Mouse (Mus musculus): ENCODE data around the gene Hmgcs2. TPM values are rescaled to one million over a fixed set of nuclear protein-coding genes. Genes with fewer than 3 reads are reported as not detected.

The Hmgcs2 gene
- polyA plus RNA-seq, 1 experiment from 2014 or later = 15.3 TPM

DNA sequence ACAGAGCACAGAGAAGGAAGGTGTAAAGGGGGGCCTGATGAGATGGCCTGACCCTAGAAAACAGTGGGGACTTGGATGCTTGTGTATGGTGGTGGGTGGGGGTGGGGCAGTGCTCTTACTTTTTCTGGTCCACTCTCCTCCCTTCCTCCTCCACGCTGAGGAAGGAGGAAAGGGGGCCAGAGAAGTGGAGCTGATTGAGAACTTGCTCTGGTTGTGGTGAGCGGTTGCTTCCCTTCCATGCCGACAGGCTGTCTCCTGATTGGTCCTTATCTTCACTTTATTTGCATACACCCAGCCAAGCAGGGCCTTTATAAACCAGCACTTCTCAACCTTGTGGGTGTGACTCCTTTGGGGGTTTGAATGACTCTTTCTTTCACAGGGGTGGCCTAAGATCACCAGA is 26.2 kb upstream of the Hmgcs2 start:
- no peak for ATAC-seq (ENCODE audit: low FRiP score)
- 100% methylated on average over 2 of the region's 3 CpGs for WGBS
- no peak overlapping the region for H3K27ac ChIP-seq (replicated peaks)

DNA sequence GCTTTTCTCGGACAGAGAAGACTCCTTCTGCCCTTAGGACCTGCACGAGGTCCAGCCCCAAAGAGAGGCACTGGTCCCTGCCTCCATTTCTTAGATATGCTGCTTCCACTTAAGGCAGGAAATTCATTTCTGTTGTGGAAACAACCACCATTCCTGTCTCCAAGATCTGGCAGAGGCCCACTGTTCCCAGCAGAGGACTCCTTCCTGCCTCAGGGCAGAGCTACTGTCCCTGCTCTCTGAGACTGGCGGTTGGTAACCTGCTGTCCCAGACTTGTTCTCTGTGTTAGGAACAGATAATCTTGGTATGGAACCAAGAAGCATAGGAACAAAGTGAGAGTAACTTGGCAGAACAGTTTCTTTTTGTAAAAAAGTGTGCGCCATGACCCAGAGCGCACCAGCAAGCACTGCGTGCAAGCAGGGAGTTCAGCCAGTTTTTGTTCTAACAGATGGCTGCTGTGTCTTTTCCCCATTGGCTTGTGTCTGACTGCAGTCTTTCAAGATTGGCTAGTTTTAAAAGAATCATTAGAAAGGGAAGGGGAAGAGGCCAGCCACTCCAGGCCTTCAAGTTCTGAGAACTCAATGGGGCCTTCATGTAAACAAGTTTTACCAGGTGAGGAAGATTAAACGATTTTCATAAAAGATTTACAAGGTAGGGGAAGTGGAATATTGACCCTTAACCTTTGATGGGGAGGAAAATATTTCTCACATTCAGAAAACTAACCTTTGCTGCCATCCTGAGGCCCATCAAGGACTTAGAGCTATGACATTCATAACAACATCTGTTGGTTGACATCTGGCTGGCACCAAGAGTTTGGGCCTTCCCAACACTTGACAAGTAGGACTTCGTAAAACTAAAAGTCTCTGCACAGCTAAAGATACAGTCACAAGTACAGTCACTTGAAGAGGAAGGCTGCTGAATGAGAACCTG is 25.3 kb upstream of the Hmgcs2 start:
- Histone ChIP-seq H3K4me2 (no peak overlapping the region), H3K4me3 (replicated peaks) (no peak overlapping the region), H3K27me3 (replicated peaks) (no peaks in the 10 kb centered on the region), H3K9ac (replicated peaks) (no peak overlapping the region), H3K27ac (replicated peaks) (no peak overlapping the region; the same call in 1 of the 2 replicates), H3K4me1 (no peaks in the 10 kb centered on the region), H3K36me3 (no peaks in the 10 kb centered on the region), H3K9me3 (replicated peaks) (no peaks in the 10 kb centered on the region)
- ATAC-seq (ENCODE audit: low FRiP score) = no peak
- WGBS = 92% methylated on average over 8 of the region's 8 CpGs

More for the DNA sequence above, 26.2 kb upstream of the Hmgcs2 start:
- Histone ChIP-seq H3K36me3 (no peaks in the 10 kb centered on the region), H3K27me3 (replicated peaks) (no peaks in the 10 kb centered on the region), H3K4me2 (no peak overlapping the region), H3K4me1 (no peaks in the 10 kb centered on the region), H3K4me3 (replicated peaks) (no peak overlapping the region), H3K9ac (replicated peaks) (no peak overlapping the region), H3K9me3 (replicated peaks) (no peaks in the 10 kb centered on the region)

DNA sequence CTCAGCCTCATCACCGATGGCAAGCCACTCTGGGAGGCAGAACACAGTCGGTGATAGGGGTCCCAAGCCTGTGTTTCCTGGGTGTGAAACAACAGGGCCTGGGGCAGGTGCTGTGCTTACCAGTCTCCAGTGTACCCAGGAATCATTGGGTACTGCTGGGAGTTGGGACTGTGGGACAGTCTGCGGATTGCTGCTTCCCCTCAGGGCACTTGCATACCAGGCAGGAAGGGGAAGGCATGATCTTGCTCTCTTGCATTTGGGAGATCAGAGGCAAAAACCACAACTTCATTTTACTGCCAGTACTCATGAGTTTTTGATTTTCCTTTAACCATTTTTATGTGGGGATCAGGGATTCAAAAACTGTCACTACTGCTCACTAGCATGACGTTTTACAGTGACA is 21.5 kb upstream of the Hmgcs2 start:
- Histone ChIP-seq H3K4me3 (replicated peaks) (no peak overlapping the region), H3K9ac (replicated peaks) (no peak overlapping the region), H3K36me3 (no peaks in the 10 kb centered on the region), H3K9me3 (replicated peaks) (no peaks in the 10 kb centered on the region), H3K4me1 (no peaks in the 10 kb centered on the region), H3K27me3 (replicated peaks) (no peaks in the 10 kb centered on the region), H3K4me2 (no peak overlapping the region), H3K27ac (replicated peaks) (no peak overlapping the region)
- WGBS = 92% methylated on average over 4 of the region's 4 CpGs
- no peak for ATAC-seq (ENCODE audit: low FRiP score)

DNA sequence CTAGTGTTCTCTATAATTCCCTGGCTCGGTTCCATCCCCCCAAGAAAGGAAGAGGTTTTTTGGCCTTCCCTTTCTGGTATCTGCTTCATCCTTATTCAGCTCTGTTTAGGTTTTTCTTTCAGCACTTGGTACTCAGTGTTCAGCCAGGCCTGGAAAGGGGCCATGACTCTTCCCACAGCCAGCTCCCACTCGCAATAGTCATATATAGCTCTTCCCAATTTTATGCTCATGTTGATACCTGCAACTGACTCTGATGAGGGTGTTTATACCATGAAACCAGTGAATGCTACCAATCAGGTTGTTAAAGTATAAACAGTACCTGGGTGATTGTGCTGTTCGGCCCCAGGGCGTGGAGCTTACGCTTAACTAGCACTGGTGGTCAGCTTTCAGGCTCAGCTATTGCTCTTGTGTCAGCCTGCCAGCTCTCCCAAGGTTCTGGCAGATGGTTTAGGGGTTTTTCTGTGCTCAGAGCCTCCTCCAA is 20.9 kb upstream of the Hmgcs2 start:
- Histone ChIP-seq H3K9ac (replicated peaks) (no peak overlapping the region), H3K4me1 (no peaks in the 10 kb centered on the region), H3K4me3 (replicated peaks) (no peak overlapping the region), H3K4me2 (no peak overlapping the region), H3K27ac (replicated peaks) (no peak overlapping the region), H3K36me3 (no peaks in the 10 kb centered on the region), H3K9me3 (replicated peaks) (no peaks in the 10 kb centered on the region), H3K27me3 (replicated peaks) (no peaks in the 10 kb centered on the region)
- no peak for ATAC-seq (ENCODE audit: low FRiP score)
- WGBS = 91% methylated on average over 5 of the region's 5 CpGs

DNA sequence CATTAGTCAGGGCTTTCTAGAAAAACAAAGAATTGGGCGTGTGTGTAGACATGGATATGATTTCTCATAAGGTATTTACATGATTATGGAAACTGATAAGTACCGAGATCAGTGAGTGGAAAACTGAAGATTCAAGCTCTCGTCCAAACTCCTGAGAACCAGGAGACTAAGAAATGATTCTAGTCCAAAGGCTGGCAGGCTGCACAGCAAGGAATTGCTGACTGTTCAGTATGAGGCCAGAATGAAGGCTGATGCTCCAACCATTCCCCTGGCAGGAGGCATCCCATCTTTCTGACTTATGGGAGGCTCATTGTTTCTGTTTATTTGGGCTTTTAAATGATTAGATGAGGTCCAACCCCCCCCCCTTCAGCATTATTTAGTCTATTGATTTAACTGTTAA is 19.7 kb upstream of the Hmgcs2 start:
- no peaks in the 10 kb centered on the region for H3K27me3 ChIP-seq (replicated peaks)
- H3K4me1 ChIP-seq = no peaks in the 10 kb centered on the region
- ATAC-seq (ENCODE audit: low FRiP score) = no peak
- H3K27ac ChIP-seq (replicated peaks) = no peak overlapping the region
- no peak overlapping the region for H3K4me2 ChIP-seq
- H3K9me3 ChIP-seq (replicated peaks) = no peaks in the 10 kb centered on the region
- no peaks in the 10 kb centered on the region for H3K36me3 ChIP-seq
- H3K4me3 ChIP-seq (replicated peaks) = no peak overlapping the region
- no peak overlapping the region for H3K9ac ChIP-seq (replicated peaks)
- 87% methylated on average over 3 of the region's 3 CpGs for WGBS

DNA sequence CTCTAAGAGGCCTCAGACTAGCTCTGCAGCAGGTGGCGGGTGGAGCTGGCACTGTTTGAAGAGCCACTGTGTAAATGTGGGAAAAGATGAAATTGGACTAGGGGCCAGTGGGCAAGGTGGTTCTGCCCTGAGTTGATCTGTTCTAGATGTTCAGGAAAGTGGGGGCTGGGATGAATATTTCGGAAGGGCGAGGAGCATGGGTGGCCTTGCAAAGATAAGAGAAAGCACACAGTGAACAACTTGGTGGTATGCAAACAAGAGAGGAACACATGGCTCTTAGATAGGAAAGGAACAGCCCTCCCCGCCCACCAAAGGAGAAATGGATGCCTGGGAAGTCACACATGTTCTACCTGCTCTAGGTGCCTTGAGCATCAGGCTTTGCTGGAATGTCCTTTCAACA is 18.8 kb upstream of the Hmgcs2 start:
- Histone ChIP-seq H3K9me3 (replicated peaks) (no peaks in the 10 kb centered on the region), H3K9ac (replicated peaks) (no peak overlapping the region), H3K4me2 (no peak overlapping the region), H3K4me3 (replicated peaks) (no peak overlapping the region), H3K27ac (replicated peaks) (no peak overlapping the region), H3K36me3 (no peaks in the 10 kb centered on the region), H3K27me3 (replicated peaks) (no peaks in the 10 kb centered on the region), H3K4me1 (no peaks in the 10 kb centered on the region)
- no peak for ATAC-seq (ENCODE audit: low FRiP score)
- WGBS = 92% methylated on average over 4 of the region's 4 CpGs

DNA sequence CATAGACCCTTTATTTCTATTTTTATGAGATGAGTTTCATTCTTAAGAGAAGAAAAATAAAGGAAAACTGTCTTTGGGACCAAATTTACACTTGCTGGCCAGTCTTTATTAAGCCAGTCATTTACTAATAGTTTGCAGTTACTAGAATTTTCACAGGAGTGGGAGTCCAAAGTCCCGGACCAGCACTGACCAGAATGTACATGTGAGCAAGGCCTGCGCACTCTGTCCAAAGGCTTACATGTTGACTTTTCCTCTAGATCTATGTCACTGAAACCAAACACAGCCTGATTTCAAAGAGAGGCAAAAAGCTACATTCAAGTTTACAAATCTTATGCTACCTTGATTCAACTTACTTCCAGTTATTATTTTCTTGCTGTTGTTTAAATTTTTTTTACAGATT is 18.1 kb upstream of the Hmgcs2 start:
- no peak overlapping the region for H3K4me2 ChIP-seq
- no peaks in the 10 kb centered on the region for H3K4me1 ChIP-seq
- no peaks in the 10 kb centered on the region for H3K27me3 ChIP-seq (replicated peaks)
- WGBS = 96% methylated on average over 2 of the region's 2 CpGs
- H3K9me3 ChIP-seq (replicated peaks) = no peaks in the 10 kb centered on the region
- no peak overlapping the region for H3K9ac ChIP-seq (replicated peaks)
- no peak overlapping the region for H3K27ac ChIP-seq (replicated peaks)
- no peak for ATAC-seq (ENCODE audit: low FRiP score)
- H3K4me3 ChIP-seq (replicated peaks) = no peak overlapping the region
- H3K36me3 ChIP-seq = no peaks in the 10 kb centered on the region

DNA sequence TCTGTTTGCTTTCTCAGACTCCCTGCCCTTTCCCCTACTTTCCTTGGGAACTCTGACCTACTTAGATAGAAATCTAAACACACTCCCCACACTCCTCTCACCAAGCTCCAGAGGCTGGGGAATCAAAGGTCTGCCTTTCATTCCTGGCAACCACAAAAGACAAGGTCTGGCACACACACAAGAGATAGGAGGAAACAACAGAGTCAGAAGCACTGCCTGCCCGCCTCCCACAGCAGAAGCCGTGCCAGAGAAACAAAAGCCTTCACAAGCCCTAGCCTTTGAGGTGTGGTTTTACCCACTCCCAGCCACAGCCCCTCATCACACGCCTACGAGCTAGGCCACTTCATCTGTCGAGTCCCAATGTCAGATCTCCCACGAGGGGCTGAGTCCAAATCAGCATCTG is 13.0 kb upstream of the Hmgcs2 start:
- H3K27ac ChIP-seq (replicated peaks) = no peak overlapping the region
- WGBS = 19% methylated on average over 6 of the region's 6 CpGs
- no peak for ATAC-seq (ENCODE audit: low FRiP score)

DNA sequence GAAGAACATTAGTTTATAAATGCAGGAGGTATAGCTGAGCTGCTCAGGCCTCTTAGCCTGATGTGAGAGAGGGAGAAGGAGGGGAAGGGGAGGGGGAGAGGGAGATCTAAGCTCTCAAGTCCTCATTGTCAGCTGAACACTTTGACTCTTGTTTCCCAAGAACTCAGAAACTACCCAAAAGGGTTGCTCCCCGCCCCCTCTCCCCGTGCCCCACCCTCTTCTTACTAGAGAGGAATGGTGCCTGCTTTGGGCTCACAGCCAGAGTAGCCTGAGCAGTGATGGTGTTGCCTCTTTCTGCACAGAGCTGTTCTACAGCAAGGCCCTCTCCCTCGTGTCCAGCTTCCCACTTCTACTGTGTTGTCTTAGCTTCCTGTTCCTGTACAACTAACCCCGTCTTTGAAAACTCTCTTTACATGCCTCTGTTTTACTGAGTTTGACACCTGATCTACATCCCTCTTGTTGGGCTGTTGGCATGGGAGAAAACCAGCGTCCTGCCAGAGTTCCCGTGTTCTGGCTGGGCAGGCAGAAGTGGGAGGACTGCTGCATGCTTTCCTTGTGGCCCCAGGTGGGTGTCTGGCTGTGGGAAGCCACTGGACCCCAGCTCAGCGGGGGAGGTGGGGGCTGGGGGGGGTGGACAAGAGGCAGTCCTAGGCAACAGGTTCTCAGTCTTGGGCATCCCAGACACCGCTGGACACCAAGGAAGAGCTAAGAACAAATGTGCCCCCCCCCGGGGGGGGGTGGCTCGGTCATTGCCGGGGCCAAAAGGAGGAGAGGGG is 6.4 kb upstream of the Hmgcs2 start:
- no peak overlapping the region for H3K4me3 ChIP-seq (replicated peaks)
- WGBS = 65% methylated on average over 11 of the region's 11 CpGs
- ATAC-seq (ENCODE audit: low FRiP score) = no peak
- H3K27me3 ChIP-seq (replicated peaks) = no peaks in the 10 kb centered on the region
- H3K4me2 ChIP-seq = no peak overlapping the region
- no peak overlapping the region for H3K27ac ChIP-seq (replicated peaks)
- H3K9me3 ChIP-seq (replicated peaks) = no peaks in the 10 kb centered on the region
- H3K36me3 ChIP-seq = no peaks in the 10 kb centered on the region
- no peak overlapping the region for H3K9ac ChIP-seq (replicated peaks)
- H3K4me1 ChIP-seq = no peaks in the 10 kb centered on the region

More for the DNA sequence above, 13.0 kb upstream of the Hmgcs2 start:
- H3K9ac ChIP-seq (replicated peaks) = no peak overlapping the region
- 0 out of 2 replicates have a peak, but pooled peaks cover 3% of the 10 kb centered on the region for H3K4me1 ChIP-seq
- H3K9me3 ChIP-seq (replicated peaks) = no peaks in the 10 kb centered on the region
- no peaks in the 10 kb centered on the region for H3K36me3 ChIP-seq
- no peaks in the 10 kb centered on the region for H3K27me3 ChIP-seq (replicated peaks)
- H3K4me2 ChIP-seq = no peak overlapping the region
- no peak overlapping the region for H3K4me3 ChIP-seq (replicated peaks)

DNA sequence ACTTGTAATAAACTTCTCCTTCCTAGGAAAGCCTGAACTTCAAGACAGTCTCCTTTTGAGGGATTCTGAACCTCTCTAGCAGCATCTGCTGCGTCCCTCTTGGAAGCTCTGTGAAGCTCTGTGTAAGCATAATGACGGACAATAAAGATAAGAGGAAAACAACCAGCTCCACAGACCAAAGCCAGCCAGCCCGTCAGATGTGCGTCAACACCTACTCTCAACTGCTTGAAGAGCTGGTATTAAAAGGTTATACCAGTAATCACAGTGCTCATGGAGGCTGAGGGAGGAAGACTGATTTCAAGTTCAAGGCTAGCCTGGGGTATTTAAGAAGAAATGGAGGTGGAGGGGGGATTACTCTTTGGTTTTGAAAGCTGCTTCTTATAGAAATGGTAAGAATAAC is 553 bp upstream of the Hmgcs2 start:
- H3K4me2 ChIP-seq = no peak overlapping the region
- no peaks in the 10 kb centered on the region for H3K27me3 ChIP-seq (replicated peaks)
- H3K9me3 ChIP-seq (replicated peaks) = no peaks in the 10 kb centered on the region
- H3K9ac ChIP-seq (replicated peaks) = no peak overlapping the region
- ATAC-seq (ENCODE audit: low FRiP score) = no peak
- H3K36me3 ChIP-seq = no peaks in the 10 kb centered on the region
- 49% methylated on average over 4 of the region's 4 CpGs for WGBS
- 0 out of 2 replicates have a peak, but pooled peaks cover 8% of the 10 kb centered on the region for H3K4me1 ChIP-seq
- H3K27ac ChIP-seq (replicated peaks) = no peak overlapping the region
- H3K4me3 ChIP-seq (replicated peaks) = no peak overlapping the region

DNA sequence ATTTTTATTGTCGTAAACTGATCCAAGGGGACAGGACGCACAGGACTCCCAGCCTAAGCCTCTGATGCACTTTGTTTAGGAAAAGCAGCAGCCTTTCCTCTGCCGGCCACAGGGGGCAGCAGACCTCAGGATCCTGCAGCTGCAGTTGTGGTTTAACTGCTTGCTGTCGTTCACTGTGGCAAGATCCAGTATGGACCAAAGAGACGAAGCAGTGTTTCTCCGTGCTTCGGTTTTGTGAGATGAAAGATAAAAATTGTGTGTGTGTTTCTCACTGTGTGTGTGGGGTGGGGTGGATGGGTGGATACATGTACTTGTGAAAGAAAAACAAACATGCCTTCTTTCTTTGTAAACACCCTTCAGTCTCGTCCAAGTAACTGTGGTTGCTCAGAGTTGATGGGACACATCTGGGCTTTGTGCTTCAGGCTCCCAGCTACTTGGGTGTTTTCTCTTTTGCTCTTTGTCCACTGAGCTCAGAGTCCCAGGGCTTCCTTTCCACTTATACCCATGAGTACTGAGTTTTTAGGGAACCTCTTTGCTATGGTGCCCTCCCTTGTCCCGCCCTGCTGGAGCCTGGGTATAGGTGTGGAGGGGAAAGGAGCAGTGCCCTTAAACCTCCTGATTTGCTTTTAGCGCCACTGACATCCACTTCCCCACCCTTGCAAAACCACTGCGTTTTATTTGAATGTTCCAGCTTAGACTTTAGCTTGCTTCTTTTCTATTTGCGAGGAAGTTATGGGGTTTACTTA is 871 bp downstream of the Hmgcs2 start:
- Histone ChIP-seq H3K4me2 (peak overlapping the region; percentile 11), H3K4me1 (0 out of 2 replicates have a peak, but pooled peaks cover 8% of the 10 kb centered on the region)
- WGBS = 45% methylated on average over 12 of the region's 12 CpGs

More for the DNA sequence above, 871 bp downstream of the Hmgcs2 start:
- H3K36me3 ChIP-seq = no peaks in the 10 kb centered on the region
- no peak overlapping the region for H3K4me3 ChIP-seq (replicated peaks)
- no peaks in the 10 kb centered on the region for H3K9me3 ChIP-seq (replicated peaks)
- no peak overlapping the region for H3K27ac ChIP-seq (replicated peaks)
- no peak overlapping the region for H3K9ac ChIP-seq (replicated peaks)
- ATAC-seq (ENCODE audit: low FRiP score) = peak; percentile 92
- H3K27me3 ChIP-seq (replicated peaks) = no peaks in the 10 kb centered on the region

Measured in neural tube, embryonic 15.5 days (tissue).